Mouse (Mus musculus): ENCODE measurements at regions not wholly inside any gene's neighbourhood (a gene's known extent, or its start where the extent isn't known, plus 50 kb on each side); places are given as distances from the start of the nearest gene placed in this dataset.

DNA sequence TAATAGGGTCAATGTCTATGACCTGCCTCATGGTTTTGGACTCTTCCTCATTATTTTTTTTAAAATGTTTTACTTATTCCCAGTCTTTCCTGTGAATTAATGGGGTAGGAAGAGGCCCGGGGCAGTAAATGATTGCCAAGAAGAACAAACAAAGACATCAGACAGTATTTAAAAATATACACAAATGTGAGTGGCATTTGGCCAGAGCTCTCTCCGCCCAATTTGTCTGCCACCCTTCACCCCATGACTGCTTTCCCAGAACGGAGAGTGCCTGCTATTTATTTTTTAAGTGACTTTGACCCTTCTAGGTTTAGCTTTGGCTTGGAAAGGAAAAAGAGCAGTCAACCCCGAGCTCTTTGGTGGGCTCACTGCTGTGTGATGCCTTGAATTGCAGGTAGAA, 111.0 kb upstream of the Thumpd2 start:
- H3K4me3 ChIP-seq, result no peak overlapping the region
- 82% methylated on average over 4 of the region's 4 CpGs for WGBS
- H3K27ac ChIP-seq, result no peak overlapping the region
- H3K4me2 ChIP-seq (replicated peaks), result no peak overlapping the region
- no peaks in the 10 kb centered on the region for H3K4me1 ChIP-seq
- no peaks in the 10 kb centered on the region for H3K36me3 ChIP-seq
- ATAC-seq (ENCODE audit: low FRiP score), result no peak
- H3K9ac ChIP-seq, result no peak overlapping the region
- no peaks in the 10 kb centered on the region for H3K9me3 ChIP-seq (replicated peaks)
- H3K27me3 ChIP-seq, result no peaks in the 10 kb centered on the region

DNA sequence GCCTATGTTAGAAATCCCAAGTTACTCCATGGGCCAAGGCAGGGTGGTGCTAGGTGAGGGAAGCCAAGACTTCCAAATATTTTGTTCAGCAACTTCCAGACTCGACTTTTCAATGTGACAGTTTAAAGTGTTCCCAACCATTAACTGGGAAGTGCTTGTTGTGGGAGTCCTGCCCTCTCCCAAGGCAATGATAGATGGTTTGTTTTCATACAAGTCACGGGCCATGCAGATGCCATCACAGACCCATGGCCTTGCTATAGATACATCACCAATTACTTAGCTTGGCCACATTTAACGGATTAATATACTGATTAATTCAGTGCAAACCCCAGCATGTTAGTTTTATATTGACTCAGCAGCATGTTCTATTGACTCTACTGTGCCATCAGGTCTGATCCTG, 108.1 kb upstream of the Thumpd2 start:
- Histone ChIP-seq H3K9me3 (replicated peaks) (no peaks in the 10 kb centered on the region), H3K4me1 (no peaks in the 10 kb centered on the region), H3K9ac (no peak overlapping the region), H3K36me3 (no peaks in the 10 kb centered on the region), H3K27ac (no peak overlapping the region), H3K4me3 (no peak overlapping the region), H3K4me2 (replicated peaks) (no peak overlapping the region), H3K27me3 (no peaks in the 10 kb centered on the region)
- 89% methylated on average over 3 of the region's 3 CpGs for WGBS
- no peak for ATAC-seq (ENCODE audit: low FRiP score)

DNA sequence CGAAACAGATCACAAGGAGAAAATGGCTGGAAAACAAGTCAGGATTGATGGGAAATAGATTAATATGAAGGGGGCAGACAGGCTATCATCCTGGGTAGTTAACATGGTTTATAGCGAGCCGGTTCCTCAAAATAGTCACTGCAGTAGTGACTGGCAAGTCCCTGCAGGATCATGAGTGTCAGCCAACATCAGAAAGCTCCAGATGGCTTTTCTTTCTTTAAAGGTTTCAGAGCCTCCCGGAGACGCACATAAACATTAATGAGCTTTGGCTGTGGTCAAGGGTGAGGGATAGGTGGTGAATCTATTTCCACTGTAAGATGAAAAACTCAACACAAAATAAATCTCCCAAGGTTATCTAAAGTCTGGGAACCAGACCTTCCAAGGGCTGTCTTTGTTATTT, 104.2 kb upstream of the Thumpd2 start:
- no peak overlapping the region for H3K9ac ChIP-seq
- no peak overlapping the region for H3K4me2 ChIP-seq (replicated peaks)
- H3K4me1 ChIP-seq, result no peaks in the 10 kb centered on the region
- H3K4me3 ChIP-seq, result no peak overlapping the region
- H3K36me3 ChIP-seq, result no peaks in the 10 kb centered on the region
- no peak for ATAC-seq (ENCODE audit: low FRiP score)
- no peak overlapping the region for H3K27ac ChIP-seq
- no peaks in the 10 kb centered on the region for H3K9me3 ChIP-seq (replicated peaks)
- 87% methylated on average over 5 of the region's 5 CpGs for WGBS
- H3K27me3 ChIP-seq, result no peaks in the 10 kb centered on the region

DNA sequence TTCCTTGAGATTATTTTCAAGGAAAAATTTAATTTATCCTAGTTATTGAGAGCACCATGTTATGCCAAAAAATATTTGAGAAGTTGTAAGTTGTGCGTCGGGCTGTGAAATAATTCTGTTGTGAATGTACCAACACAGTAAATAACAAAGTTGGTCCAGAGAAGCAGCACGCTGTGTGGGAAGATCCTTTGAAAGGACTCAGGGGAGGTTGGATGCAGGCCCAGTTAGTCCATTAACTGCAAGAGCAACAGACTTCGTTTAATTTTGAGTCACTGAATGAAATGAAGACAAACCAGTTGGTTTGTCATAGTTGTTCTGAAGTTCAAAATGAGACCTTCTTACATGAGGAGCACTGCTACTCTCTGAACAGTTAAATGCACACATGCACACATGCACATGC, 85.8 kb upstream of the Thumpd2 start:
- H3K4me2 ChIP-seq (replicated peaks), result no peak overlapping the region
- ATAC-seq (ENCODE audit: low FRiP score), result no peak

DNA sequence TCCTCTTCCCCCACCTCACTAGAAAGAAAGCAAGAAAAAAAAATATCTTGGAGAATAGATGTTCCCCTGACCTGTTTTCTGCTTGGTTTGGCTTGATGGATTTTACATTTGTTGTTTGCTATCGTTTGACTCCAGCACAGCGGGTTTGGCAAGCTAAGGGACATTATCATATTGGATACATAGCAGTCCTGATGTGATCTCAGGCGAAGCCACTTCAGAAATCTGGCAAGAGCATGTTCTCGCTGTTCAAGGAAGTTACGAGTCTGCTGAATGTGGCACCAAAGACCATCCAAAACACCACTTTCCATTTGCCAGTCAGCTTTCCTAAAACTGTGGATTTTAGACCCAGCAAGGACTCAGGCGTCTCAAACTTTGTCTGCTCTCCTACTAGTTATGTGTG, 69.8 kb upstream of the Thumpd2 start:
- no peak for ATAC-seq (ENCODE audit: low FRiP score)
- no peaks in the 10 kb centered on the region for H3K27me3 ChIP-seq
- 87% methylated on average over 6 of the region's 6 CpGs for WGBS
- no peaks in the 10 kb centered on the region for H3K4me1 ChIP-seq
- H3K27ac ChIP-seq, result no peak overlapping the region
- H3K4me2 ChIP-seq (replicated peaks), result no peak overlapping the region
- no peak overlapping the region for H3K4me3 ChIP-seq
- no peaks in the 10 kb centered on the region for H3K9me3 ChIP-seq (replicated peaks)
- H3K9ac ChIP-seq, result no peak overlapping the region
- no peaks in the 10 kb centered on the region for H3K36me3 ChIP-seq

More for the DNA sequence above, 85.8 kb upstream of the Thumpd2 start:
- no peak overlapping the region for H3K27ac ChIP-seq
- no peak overlapping the region for H3K9ac ChIP-seq
- H3K4me1 ChIP-seq, result no peaks in the 10 kb centered on the region
- WGBS, result 90% methylated on average over 4 of the region's 4 CpGs
- no peak overlapping the region for H3K4me3 ChIP-seq
- no peaks in the 10 kb centered on the region for H3K36me3 ChIP-seq
- H3K9me3 ChIP-seq (replicated peaks), result no peaks in the 10 kb centered on the region
- H3K27me3 ChIP-seq, result no peaks in the 10 kb centered on the region

DNA sequence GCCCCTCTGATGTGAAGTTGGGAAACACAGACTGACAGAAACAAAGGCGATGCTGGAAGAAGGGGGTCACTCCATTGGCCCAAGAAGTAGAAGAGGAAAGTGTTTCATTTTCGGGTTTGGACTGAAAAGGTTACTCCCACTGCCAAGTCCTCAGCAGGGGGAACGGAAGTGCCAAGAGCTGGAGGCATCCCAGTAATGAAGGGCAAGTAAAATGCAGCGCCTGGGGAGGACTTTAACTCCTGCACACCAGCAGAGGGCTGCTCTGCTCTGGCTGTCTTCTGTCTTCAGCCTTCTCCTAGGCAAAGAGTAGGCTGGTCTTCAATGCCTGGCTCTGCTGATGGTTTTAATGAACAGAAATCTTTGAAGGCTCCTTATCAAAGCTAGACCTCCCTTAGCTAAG, 68.3 kb upstream of the Thumpd2 start:
- no peaks in the 10 kb centered on the region for H3K36me3 ChIP-seq
- H3K27me3 ChIP-seq, result no peaks in the 10 kb centered on the region
- no peak for ATAC-seq (ENCODE audit: low FRiP score)

More for the DNA sequence above, 68.3 kb upstream of the Thumpd2 start:
- Histone ChIP-seq H3K9me3 (replicated peaks) (no peaks in the 10 kb centered on the region), H3K4me3 (no peak overlapping the region), H3K4me1 (no peaks in the 10 kb centered on the region), H3K27ac (no peak overlapping the region), H3K4me2 (replicated peaks) (no peak overlapping the region), H3K9ac (no peak overlapping the region)
- 54% methylated on average over 4 of the region's 4 CpGs for WGBS

Measured in hindbrain, embryonic 12.5 days (tissue).